Mouse (Mus musculus): ENCODE data around the gene Itm2c.
A peak's percentile ranks its signal among the peaks of the same experiment; 100 is the strongest.

Itm2c gene

DNA sequence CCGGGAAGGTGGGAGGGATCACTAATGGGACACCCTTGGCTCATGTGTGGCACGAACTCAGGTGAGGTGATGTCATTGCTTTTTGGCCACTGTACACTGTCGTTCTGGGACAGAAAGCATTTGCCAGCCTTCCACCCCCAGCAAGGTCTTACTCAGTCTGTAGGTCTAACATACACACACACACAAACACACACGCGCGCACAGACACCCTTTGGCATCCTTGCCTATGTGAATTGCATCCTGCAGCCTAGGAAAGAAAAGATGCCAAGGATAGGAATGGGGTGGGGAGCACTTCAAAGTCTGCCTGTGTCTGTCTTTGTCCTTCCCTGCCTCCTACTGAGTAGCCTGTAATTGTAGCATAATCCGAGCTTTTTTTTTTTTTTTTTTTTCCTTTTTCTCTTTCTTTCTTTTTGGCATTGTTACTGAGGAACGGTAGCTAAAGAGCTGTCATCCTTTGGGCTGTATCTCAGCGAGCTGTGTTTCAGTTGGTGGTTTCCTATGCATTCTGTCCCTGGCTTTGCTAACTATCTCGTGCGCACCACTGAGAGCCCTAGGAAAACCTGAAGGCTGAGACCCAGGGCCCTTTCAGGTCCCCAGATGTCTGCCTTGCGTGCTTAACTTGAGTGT is 4.8 kb downstream of the Itm2c start:
- peak in 1 of 2 experiments; percentile 62 for DNase-seq (ENCODE audit: low spot score in 2 of 2)

GRCm38 (mm10) chr1:85899388-85899761 is 5.3 kb downstream of the Itm2c start:
- DNase-seq (ENCODE audit: low spot score in 2 of 2), result no peak

GRCm38 (mm10) chr1:85900521-85901333 is 6.6 kb downstream of the Itm2c start:
- DNase-seq (ENCODE audit: low spot score in 2 of 2), result peak in 1 of 2 experiments; percentile 38

DNA sequence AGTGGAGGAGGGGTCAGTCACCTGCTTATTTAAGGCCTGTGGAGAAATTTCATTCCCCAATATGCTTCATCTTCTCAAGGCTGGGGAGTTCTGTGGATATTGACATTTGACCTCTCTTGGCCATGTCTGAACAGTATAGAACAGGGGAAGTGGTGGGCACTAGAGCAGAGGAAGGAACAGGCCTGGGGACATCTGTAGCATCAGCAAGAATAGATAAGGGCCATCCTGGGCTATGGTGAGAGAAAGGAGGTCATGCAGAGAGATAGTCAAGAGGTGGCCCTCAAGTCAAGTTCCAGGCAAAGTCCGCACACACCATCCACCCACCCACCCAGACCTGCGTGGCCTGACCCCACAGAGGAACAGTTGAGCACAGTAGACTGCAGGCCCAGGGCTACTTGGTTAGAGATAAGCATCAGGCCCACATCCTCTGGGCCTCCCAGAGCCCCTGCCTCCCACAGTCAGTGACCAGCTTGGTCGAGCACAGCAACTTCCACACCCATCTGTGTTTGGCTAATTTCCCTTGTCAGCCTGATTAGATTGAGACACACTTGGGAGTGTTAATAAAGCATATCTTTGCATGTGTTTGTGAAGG is 7.5 kb downstream of the Itm2c start:
- DNase-seq (ENCODE audit: low spot score in 2 of 2), result peak in 1 of 2 experiments; percentile 9

DNA sequence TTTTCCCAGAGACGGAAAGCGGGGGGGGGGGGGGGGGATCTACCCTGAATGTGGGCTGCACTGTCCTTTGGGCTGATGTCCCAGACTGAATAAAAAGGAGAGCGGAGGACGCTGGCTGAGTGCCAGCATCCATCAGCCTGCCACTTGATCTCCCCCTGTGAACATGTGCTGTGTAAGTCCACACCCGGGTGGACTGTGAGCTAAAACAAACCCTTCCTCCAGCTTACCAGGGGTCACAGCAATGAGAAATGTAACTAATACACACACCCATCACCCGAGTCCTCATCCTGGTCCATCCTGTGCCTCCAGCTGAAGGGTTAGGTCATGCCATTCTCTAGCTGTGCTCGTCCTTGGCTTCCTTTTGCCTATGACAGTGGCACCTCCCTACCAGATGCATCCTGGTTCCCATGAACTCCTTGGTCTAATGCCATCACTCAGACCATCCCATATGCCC is 8.1 kb downstream of the Itm2c start:
- peak in 1 of 2 experiments; percentile 45 for DNase-seq (ENCODE audit: low spot score in 2 of 2)

DNA sequence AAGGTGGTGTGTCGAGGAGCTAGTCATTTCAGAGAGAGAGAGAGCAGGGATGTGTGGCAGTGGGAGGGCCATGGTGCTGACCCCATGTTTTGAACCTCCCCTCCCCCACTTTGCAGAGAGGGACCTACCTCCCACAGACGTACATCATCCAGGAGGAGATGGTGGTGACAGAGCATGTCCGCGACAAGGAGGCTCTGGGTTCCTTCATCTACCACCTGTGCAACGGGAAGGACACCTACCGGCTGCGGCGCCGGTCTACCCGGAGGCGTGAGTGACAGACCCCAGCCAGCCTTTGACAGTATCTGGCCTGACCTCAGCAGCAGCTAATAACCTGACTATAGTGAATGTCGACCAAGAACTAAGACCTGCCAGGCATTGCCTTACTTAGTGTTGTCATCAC is 12.8 kb downstream of the Itm2c start:
- no peak for DNase-seq (ENCODE audit: low spot score in 2 of 2)

DNA sequence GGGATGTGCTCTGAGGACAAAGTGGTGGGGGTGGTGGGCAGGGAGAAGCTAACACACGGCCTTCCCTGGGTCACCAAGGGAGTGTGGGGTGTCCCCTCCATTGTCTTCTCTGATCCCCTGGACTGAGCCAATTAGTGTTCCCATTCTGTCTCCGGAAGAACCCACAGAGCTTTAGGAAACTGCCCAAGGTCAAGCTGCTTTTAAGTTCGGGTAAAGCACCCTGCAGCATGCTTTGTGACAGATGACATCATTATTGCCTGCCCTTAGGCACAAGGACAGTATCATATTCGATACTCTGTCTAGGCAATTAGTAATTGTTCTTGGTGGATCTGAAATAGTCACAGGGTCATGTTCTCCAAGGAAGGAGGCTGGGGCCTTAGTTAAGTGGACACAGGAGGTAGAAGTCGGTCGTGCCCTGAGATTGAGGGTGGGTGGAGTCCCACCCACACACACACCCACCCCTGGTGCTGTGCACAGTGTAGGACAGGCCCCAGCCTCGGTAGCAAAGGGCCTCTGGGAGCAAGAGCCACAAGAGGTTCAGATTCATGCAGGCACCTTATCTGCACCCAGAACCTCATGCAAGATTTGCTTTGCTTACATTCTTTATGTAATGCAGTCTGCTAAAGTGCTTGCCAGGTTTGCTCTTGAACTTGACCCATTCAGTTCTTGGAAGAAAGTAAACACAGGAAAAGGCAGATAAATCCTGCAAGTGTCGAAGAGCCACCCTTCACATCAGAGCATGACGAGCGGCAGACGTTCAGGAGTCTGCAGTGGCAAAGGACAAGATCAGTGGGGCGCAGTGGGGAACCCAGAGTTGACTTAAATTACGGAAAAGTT is 14.9 kb downstream of the Itm2c start:
- DNase-seq (ENCODE audit: low spot score in 2 of 2), result no peak

DNA sequence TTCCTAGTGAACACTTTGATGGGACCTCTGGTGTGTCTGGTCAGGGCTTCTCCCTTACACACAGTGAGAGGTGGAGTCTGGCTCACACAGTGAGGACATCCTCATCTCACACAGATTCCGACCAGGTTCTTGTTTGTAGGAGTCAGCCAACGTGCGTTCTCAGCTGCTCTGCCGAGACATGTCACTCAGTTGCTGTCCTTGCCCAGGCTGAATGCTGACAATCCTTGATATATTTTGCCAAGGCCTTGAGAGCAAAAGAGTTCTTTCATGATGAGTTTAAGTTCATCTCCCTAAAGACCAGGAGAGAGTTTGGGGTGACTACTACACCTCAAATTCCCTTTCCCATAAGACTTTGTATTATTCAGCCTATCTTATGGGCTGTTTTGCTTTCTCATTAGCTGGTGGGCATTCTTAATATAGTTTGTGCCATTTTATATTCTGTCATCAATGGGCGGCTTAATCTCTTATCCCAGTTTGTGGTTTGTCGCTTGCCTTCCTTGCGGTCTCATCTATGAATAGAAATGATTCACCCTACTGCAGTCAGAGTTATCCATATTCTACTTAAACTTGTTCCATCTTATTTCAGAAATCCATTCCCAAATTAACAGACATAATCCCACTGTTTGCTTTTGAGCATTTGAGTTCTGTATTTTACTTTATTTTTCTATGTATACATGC is 19.1 kb downstream of the Itm2c start:
- no peak for DNase-seq (ENCODE audit: low spot score in 2 of 2)

- DNase-seq (ENCODE audit: low spot score in 2 of 2), result no peak
Measured at GRCm38 (mm10) chr1:85915890-85916289, 21.8 kb downstream of the Itm2c start.

DNA sequence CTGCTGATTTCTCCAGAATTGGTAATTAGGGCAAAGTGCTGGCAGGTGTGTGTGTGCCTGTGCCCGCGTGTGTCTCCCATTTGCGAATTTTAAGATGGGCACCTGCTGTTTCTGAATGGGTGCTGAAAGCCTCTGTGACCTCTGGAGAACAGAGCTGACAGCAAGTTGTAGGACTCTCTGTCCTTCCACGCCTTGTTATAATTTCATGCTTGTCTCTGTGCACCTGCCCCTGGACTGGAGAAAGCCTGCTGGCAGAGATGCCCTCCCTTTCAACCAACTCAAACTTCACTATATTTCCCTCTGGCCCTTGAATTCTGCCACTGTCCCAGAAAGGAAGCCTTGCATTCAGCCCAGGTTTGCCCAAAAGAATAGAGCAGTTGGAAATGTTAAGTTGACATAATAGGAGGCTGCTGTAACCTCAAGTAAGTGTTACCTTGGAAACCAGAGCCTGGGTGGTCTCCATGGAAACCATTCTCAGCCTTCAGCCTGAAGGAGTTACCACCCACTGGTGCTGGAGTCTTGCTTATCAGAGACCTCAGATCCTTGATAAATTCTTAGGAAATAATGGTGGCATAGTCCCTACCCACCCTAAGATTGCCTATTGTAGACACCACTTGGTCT is 22.9 kb downstream of the Itm2c start:
- DNase-seq (ENCODE audit: low spot score in 2 of 2), result peak; percentile 80 to 82

DNA sequence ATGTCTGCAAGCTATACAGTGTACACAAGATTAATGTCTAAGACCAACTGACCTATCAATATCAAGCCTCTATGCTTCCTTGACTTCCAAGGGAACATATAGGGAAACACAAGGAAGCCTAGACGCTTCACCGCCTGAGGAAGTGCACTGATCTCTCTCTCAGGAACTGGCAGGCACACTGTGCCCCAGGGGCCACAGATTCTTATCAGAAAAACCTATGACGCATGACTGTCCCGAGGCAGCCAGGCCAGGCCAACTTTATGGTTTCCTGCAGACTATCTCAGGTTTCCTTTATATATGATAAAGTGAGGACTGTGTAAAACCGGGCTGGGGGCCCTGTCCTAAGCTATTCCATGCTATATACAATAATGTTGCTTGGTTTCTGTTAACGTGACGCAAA is 25.5 kb downstream of the Itm2c start:
- no peak for DNase-seq (ENCODE audit: low spot score in 2 of 2)

DNA sequence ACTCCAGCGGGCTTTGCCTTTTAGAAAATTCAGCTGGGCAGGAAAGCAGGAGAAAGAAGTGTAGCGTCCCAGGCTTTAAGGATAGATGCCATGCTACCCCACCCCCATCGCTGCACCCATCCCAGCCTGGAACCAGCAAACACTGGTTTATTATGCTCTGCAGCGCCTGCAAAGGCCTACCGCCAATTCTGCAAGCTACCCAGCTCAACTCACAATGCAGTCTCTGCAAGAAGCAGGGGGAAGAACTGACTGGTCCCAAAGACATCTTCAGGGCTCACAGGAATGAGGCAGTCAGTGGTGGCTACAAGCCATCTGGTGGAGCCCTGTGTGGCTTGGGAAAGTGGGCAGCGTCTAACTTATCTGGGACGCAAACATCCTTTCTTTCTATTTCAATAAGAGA is 27.6 kb downstream of the Itm2c start:
- DNase-seq (ENCODE audit: low spot score in 2 of 2), result no peak

DNA sequence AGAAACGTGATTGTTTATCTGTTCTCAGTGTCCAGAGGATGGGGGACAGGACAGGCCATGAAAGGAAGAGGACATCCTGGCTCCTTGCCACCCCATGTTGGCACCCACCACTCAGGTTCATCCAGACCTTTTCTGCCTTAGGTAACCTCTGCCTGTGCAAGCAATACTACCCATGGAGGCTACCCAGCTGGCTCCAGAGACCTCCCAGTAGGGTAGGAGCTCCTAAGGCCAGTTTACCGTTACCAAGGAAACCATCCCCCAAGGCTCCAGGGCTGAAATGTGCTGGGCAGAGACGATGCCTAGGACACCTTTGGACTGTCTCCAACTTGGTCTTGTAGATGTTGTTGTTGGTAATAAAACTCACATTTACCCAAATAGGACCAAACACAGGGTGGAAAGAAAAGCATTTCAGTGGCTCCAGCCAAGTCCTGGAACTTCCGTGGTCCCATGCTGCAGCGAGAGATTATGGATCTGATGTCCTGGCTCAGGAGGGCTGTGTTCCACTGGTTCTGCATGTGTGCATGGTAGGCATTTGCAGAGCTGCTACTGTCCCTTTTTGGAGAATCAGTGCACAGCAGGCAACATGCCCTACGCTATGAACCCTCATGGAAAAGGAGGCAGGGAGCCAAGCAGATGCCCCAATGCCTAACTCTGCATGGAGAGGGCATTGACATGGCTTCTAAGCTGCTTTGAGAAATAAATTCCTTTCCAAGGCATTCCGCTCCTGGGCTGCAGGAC is 28.2 kb downstream of the Itm2c start:
- DNase-seq (ENCODE audit: low spot score in 2 of 2), result no peak

GRCm38 (mm10) chr1:85922865-85923211 is 28.8 kb downstream of the Itm2c start:
- DNase-seq (ENCODE audit: low spot score in 2 of 2), result no peak

DNA sequence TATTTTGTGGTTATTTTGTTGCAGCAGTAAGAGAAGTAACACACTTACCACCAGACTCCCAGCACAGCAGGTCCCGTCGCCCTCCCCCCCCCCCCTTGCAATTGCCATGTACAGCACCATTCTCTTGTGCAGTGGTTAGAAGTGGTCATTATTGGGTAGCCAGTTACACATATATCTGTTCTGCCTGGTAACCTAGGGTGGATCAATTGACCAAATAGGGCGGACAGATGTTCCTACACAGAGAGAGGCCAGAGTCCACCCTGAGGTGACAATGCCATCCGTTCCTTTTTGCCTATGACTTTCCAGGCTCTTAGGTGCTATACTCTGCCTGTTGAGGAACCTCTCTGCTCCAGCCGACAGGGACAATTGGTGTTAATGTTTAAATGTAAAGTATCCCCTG is 31.1 kb downstream of the Itm2c start:
- DNase-seq (ENCODE audit: low spot score in 2 of 2), result no peak

DNA sequence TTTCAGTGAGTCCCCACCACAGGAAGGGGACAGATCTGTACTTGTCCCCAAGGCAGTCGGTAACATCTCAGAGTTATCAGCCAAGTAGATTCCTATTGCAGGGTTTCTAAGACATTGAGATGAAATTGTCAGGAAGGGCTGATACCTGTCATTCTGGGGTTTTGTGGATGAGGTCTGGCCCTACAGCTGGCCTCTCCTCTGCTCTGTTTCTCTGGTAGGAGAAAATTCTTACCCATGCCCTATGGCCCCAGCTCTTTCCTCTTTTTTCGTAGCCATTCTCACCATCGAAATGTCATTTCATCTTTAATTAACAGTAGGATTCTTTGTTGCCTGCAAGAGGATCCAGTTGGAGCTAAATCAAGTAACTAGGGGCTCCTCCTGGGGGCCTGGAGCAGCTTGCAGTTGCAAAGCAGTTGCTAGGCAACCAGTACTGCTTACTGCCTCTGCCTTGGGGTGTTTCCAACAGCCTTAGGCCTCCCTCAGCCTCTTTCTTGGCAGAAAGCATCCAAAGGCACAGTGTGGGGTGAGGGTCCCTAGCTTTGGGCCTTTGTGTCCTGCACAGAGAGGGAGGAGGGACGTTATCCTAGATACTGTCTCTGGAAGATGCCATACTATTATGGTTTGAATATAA is 34.1 kb downstream of the Itm2c start, which contains the start of gene 4933407L21Rik:
4933407L21Rik (plus strand) TSS at position 427 of the 631 bp plus-strand sequence.
- DNase-seq (ENCODE audit: low spot score in 2 of 2), result peak; percentile 75 to 77

GRCm38 (mm10) chr1:85928688-85929065 is 34.6 kb downstream of the Itm2c start:
- DNase-seq (ENCODE audit: low spot score in 2 of 2), result no peak

DNA sequence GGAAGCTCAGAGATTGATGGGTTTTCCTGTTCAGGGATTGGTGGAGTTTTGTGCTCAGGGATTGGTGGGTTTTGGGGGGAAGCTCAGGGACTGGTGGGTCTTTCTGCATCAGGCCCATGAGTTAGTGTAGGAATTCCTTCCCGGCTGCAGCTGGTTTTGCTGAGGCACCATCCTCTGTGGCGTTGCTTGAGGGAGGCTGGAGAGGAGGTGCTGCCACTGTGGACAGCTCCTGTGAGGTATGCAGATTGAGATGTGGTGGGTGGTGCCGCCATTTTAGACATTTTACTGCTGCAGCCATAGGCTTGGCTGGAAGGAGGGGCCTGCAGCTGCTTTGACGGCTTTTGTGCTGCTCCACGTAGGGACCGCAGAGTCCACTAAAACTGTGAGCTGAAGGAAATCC is 35.3 kb downstream of the Itm2c start:
- no peak for DNase-seq (ENCODE audit: low spot score in 2 of 2)

DNA sequence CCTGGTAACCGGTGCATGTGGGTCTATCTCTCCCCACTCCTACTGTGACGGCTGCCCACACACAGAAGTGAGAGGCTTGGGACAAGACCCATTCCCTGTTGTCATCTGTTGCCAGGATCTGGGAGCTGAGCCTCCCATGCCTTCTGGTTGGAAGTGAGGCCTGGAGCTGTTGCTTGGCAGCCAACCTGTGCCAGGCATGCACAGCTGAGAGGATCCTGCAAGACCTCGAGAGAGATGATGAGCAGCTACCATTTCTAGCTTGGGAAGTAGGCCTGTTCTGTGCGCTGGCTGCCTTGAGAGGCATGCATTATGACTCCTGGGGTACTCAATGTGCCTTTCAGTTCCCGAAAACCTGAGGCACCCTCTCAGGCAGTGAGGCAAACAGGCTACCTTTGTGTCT is 37.1 kb downstream of the Itm2c start:
- DNase-seq (ENCODE audit: low spot score in 2 of 2), result no peak

GRCm38 (mm10) chr1:85933226-85933625 is 39.1 kb downstream of the Itm2c start:
- no peak for DNase-seq (ENCODE audit: low spot score in 2 of 2)

All from right cerebral cortex, adult 2 months (tissue).